Mouse (Mus musculus): ENCODE results near the gene Nim1k. TPM values are rescaled to one million over a fixed set of nuclear protein-coding genes. Genes with fewer than 3 reads are reported as not detected.

Gene Nim1k
- polyA plus RNA-seq (2015; fragmentation: Nextera tagmentation; extraction: Ambion mirVana) = 3.6 and 3.8 TPM in 2 replicates

GRCm38 (mm10) chr13:119755681-119756471 lies at the start of gene Nim1k:
Nim1k (minus strand) TSS chr13:119755882.
- peak; percentile 93 for ATAC-seq (ENCODE audit: low read depth)
- no peaks in the 10 kb centered on the region for H3K9me3 ChIP-seq
- H3K4me3 ChIP-seq = peak within 1 kb of the TSS; percentile 54
- peak within 1 kb of the TSS; percentile 73 for H3K27ac ChIP-seq (replicated peaks)
- H3K27me3 ChIP-seq = no peaks in the 10 kb centered on the region
- peak within 1 kb of the TSS; percentile 81 for H3K9ac ChIP-seq
- peak within 1 kb of the TSS; percentile 84 for H3K4me2 ChIP-seq
- WGBS = 1% methylated on average over 43 of the region's 43 CpGs
- H3K36me3 ChIP-seq = peaks cover 4% of the 10 kb centered on the region; the same call in 1 of the 2 replicates
- peaks cover 29% of the 10 kb centered on the region for H3K4me1 ChIP-seq (replicated peaks)

- Histone ChIP-seq H3K27me3 (no peaks in the 10 kb centered on the region), H3K36me3 (no peaks in the 10 kb centered on the region), H3K9me3 (no peaks in the 10 kb centered on the region), H3K9ac (no peak overlapping the region), H3K27ac (replicated peaks) (no peak overlapping the region), H3K4me1 (replicated peaks) (no peaks in the 10 kb centered on the region), H3K4me3 (no peak overlapping the region), H3K4me2 (no peak overlapping the region)
- 68% methylated on average over 4 of the region's 4 CpGs for WGBS
- ATAC-seq (ENCODE audit: low read depth) = no peak
Measured at GRCm38 (mm10) chr13:119797656-119798055, 42.0 kb upstream of the Nim1k start.

GRCm38 (mm10) chr13:119792791-119793404 lies 37.2 kb upstream of the Nim1k start:
- 87% methylated on average over 5 of the region's 5 CpGs for WGBS
- Histone ChIP-seq H3K4me1 (replicated peaks) (peaks cover 21% of the 10 kb centered on the region), H3K9ac (no peak overlapping the region), H3K27me3 (no peaks in the 10 kb centered on the region), H3K36me3 (peaks cover 11% of the 10 kb centered on the region), H3K27ac (replicated peaks) (no peak overlapping the region), H3K4me2 (no peak overlapping the region), H3K4me3 (no peak overlapping the region), H3K9me3 (no peaks in the 10 kb centered on the region)
- ATAC-seq (ENCODE audit: low read depth) = no peak

GRCm38 (mm10) chr13:119791580-119792135 lies 36.0 kb upstream of the Nim1k start:
- WGBS = 4% methylated on average over 18 of the region's 18 CpGs
- H3K4me3 ChIP-seq = peak overlapping the region; percentile 88
- no peak for ATAC-seq (ENCODE audit: low read depth)
- peaks cover 21% of the 10 kb centered on the region for H3K36me3 ChIP-seq
- H3K27me3 ChIP-seq = no peaks in the 10 kb centered on the region
- peak overlapping the region; percentile 81 for H3K4me2 ChIP-seq
- H3K27ac ChIP-seq (replicated peaks) = peak overlapping the region; percentile 98
- H3K9ac ChIP-seq = peak overlapping the region; percentile 94
- peaks cover 28% of the 10 kb centered on the region for H3K4me1 ChIP-seq (replicated peaks)
- no peaks in the 10 kb centered on the region for H3K9me3 ChIP-seq

GRCm38 (mm10) chr13:119790761-119791579 lies 35.3 kb upstream of the Nim1k start, which contains the start of gene Zfp131:
Zfp131 (minus strand) TSS chr13:119790889.
- Histone ChIP-seq H3K27ac (replicated peaks) (peak within 1 kb of the TSS; percentile 98), H3K27me3 (no peaks in the 10 kb centered on the region), H3K36me3 (peaks cover 25% of the 10 kb centered on the region), H3K4me3 (peak within 1 kb of the TSS; percentile 88), H3K9me3 (no peaks in the 10 kb centered on the region), H3K4me2 (peak within 1 kb of the TSS; percentile 81), H3K9ac (peak within 1 kb of the TSS; percentile 94), H3K4me1 (replicated peaks) (peaks cover 30% of the 10 kb centered on the region)
- ATAC-seq (ENCODE audit: low read depth) = peak; percentile 98
- 1% methylated on average over 76 of the region's 86 CpGs for WGBS

- ATAC-seq (ENCODE audit: low read depth) = peak; percentile 74
- H3K4me2 ChIP-seq = peak overlapping the region; percentile 70
- 1% methylated on average over 42 of the region's 66 CpGs for WGBS
- peaks cover 33% of the 10 kb centered on the region for H3K36me3 ChIP-seq
- peak overlapping the region; percentile 88 for H3K4me3 ChIP-seq
- H3K27ac ChIP-seq (replicated peaks) = peak overlapping the region; percentile 98
- H3K4me1 ChIP-seq (replicated peaks) = peaks cover 30% of the 10 kb centered on the region
- no peaks in the 10 kb centered on the region for H3K9me3 ChIP-seq
- no peaks in the 10 kb centered on the region for H3K27me3 ChIP-seq
- H3K9ac ChIP-seq = peak overlapping the region; percentile 94
Measured at GRCm38 (mm10) chr13:119789851-119790717, 34.4 kb upstream of the Nim1k start.

- Histone ChIP-seq H3K4me3 (no peak overlapping the region), H3K36me3 (peaks cover 84% of the 10 kb centered on the region), H3K9ac (no peak overlapping the region), H3K27ac (replicated peaks) (no peak overlapping the region), H3K27me3 (no peaks in the 10 kb centered on the region), H3K4me2 (no peak overlapping the region), H3K4me1 (replicated peaks) (peaks cover 11% of the 10 kb centered on the region), H3K9me3 (no peaks in the 10 kb centered on the region)
- ATAC-seq (ENCODE audit: low read depth) = no peak
- 89% methylated on average over 4 of the region's 4 CpGs for WGBS
Measured at GRCm38 (mm10) chr13:119783581-119783980, 27.9 kb upstream of the Nim1k start.

GRCm38 (mm10) chr13:119768541-119768940 lies 12.9 kb upstream of the Nim1k start:
- no peak overlapping the region for H3K4me3 ChIP-seq
- no peaks in the 10 kb centered on the region for H3K4me1 ChIP-seq (replicated peaks)
- no peak overlapping the region for H3K4me2 ChIP-seq
- no peak for ATAC-seq (ENCODE audit: low read depth)
- H3K9me3 ChIP-seq = no peaks in the 10 kb centered on the region
- H3K36me3 ChIP-seq = peaks cover 90% of the 10 kb centered on the region
- H3K9ac ChIP-seq = no peak overlapping the region
- WGBS = 87% methylated on average over 6 of the region's 6 CpGs
- no peak overlapping the region for H3K27ac ChIP-seq (replicated peaks)
- no peaks in the 10 kb centered on the region for H3K27me3 ChIP-seq

- Histone ChIP-seq H3K36me3 (peaks cover 81% of the 10 kb centered on the region), H3K9ac (no peak overlapping the region), H3K4me1 (replicated peaks) (no peaks in the 10 kb centered on the region), H3K4me3 (no peak overlapping the region), H3K27me3 (no peaks in the 10 kb centered on the region), H3K9me3 (no peaks in the 10 kb centered on the region), H3K4me2 (no peak overlapping the region), H3K27ac (replicated peaks) (no peak overlapping the region)
- no peak for ATAC-seq (ENCODE audit: low read depth)
- 94% methylated on average over 7 of the region's 7 CpGs for WGBS
Measured at GRCm38 (mm10) chr13:119766480-119766879, 10.8 kb upstream of the Nim1k start.

GRCm38 (mm10) chr13:119756831-119757230 lies 1.1 kb upstream of the Nim1k start:
- Histone ChIP-seq H3K4me2 (peak overlapping the region; percentile 84), H3K4me3 (no peak overlapping the region), H3K36me3 (peaks cover 13% of the 10 kb centered on the region; the same call in 1 of the 2 replicates), H3K27ac (replicated peaks) (no peak overlapping the region), H3K4me1 (replicated peaks) (peaks cover 29% of the 10 kb centered on the region), H3K9ac (0 out of 2 replicates have a peak overlapping the region, but pooled peaks have one; percentile 81), H3K27me3 (no peaks in the 10 kb centered on the region), H3K9me3 (no peaks in the 10 kb centered on the region)
- WGBS = 42% methylated on average over 5 of the region's 5 CpGs
- no peak for ATAC-seq (ENCODE audit: low read depth)

GRCm38 (mm10) chr13:119755141-119755547 lies 538 bp downstream of the Nim1k start:
- peak overlapping the region; percentile 81 for H3K9ac ChIP-seq
- H3K9me3 ChIP-seq = no peaks in the 10 kb centered on the region
- peak; percentile 72 for ATAC-seq (ENCODE audit: low read depth)
- H3K4me3 ChIP-seq = peak overlapping the region; percentile 54
- WGBS = 2% methylated on average over 16 of the region's 16 CpGs
- peaks cover 29% of the 10 kb centered on the region for H3K4me1 ChIP-seq (replicated peaks)
- peak overlapping the region; percentile 73 for H3K27ac ChIP-seq (replicated peaks)
- H3K4me2 ChIP-seq = peak overlapping the region; percentile 84
- H3K36me3 ChIP-seq = no peaks in the 10 kb centered on the region
- H3K27me3 ChIP-seq = no peaks in the 10 kb centered on the region
